Mouse (Mus musculus) frontal cortex, postnatal 25 days (tissue): Measurements from ENCODE around the gene Vmn2r3.
"Not testable (repeated sequence)": the region's sequence is repeated elsewhere in the genome, so short reads cannot be mapped to it uniquely, and the experiment has no call there.

ENCODE experiments used
- DNase-seq, 2 experiments: peaks; one replicate each; pipeline ENCODE4 v3.0.0; 2022; ENCODE audit warnings: low spot score in 2 of 2

The Vmn2r3 gene

DNA sequence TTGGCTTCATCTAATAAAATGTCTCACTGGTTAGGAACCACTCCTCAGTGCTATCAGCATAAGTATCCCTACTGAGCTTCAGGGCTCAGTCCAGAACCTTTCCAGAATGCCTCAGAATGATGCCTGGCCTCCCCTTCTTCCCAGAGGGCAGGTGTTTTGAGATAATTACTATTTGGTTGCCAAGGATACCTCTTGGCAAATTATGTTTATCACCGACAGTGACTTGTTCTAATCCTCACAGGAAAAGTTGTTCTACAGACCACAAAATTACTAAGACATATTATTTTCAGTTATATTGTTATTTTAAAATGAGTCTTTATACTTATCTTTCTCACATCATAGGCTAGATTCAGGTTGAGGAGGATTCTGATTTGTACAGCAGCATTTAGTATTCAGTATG, at the start of gene Vmn2r3:
TSS of gene Vmn2r3 (minus strand) at position 101 of the 400 bp plus-strand sequence.
- no peak for DNase-seq

DNA sequence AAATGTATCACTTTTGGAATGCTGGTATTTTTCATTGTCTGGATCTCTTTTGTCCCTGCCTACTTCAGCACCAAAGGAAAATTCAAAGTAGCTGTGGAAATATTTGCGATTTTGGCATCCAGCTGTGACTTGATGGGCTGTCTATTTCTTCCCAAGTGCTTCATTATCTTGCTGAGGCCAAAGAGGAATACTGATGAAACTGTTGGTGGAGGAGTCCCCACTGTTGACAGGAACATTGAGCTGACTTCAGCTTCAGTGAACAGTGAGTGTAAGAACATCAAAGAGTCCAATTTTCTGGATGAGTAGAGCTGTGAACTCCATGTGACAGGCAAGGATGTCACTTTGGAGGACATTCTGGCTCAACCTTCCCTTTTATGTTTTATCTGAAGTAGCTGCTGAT, 43.0 kb upstream of the Vmn2r3 start:
- DNase-seq, result no peak

DNA sequence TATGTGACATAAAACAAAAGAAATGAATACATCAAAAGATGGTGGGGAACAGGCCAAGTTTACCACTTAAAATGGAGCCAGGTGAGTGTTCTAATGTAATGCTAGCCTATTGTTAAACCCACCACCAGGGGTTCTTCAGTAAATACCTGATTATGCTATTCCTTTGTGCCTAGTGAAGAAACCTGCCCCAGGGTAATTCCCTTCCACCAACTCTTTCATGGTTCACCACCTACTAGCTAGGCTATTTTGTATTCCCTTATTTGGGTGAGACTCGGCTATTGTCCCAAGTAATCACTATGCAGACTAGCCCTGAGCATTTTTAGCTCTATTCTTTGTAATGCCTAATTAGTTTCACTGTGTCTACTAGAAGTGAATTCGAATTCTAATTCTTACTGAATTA, 32.3 kb upstream of the Vmn2r3 start:
- DNase-seq, result no peak

DNA sequence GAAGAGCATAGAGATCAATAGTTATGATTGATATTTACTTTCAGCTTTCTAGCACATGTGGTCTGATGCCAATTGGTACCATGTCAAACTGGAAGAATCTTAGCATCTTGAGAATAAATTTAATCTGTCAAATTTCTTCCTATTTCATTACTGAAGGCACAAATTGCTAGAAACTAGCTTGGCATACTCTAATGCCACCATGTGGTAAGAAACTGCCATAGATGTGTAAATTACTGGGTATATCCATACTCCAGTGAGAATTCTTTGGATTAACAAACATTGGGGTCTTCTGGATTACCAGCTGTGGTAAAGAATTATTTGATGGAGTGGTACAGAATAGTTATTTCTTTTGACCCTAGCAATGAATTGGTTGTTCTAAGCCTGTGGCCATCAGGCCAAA, 17.3 kb upstream of the Vmn2r3 start:
- DNase-seq, result no peak

DNA sequence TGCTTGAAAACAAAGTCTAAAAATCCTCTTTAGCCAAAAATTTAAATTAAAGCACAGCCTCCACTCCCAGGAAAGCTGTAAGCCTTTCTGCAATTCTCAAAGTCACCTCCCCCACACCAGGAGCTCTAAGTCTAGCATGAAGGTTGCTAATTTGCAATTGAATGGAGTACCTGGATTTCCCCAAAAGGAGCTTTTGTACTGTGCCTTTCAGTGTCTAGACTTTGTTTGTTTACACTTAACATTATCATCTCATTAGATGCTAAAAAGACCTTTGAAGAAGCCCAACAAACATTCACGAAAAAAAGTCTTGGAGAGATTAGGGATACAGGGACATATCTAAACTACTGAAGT, 23.8 kb downstream of the Vmn2r3 start:
- no peak for DNase-seq

DNA sequence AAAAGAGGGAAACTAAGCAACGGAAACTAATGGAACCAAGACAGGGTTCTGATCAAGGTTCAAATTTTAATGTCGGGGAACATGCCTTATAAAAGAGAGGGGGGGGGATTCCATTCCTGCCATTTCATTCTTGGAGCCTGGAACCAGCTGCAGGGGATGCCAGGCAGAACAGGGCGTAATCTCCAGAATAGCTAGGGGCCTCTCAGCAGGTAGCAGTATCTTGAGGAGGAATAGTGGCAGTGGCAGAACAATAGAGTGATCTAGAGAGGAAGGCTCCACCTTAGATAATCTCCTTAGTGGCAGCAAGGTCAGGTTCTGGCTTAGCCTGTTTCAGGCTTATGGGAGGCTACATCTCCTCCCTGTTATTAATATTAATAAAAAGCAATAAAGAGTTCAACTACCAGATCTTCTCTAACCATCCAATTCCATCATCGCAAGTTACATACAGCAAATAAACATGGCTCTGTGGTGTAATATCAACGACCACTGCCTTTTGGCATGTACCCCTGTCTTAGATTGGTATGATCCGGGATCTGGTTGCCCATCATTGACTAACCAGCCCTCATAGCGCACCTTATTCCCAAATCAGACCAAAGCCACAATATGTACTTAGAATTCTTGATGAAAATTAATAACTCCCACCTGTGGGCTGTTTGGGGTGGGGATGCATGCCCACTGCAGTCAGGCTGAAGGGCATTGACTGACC, 24.3 kb downstream of the Vmn2r3 start:
- DNase-seq, result not testable (repeated sequence)

DNA sequence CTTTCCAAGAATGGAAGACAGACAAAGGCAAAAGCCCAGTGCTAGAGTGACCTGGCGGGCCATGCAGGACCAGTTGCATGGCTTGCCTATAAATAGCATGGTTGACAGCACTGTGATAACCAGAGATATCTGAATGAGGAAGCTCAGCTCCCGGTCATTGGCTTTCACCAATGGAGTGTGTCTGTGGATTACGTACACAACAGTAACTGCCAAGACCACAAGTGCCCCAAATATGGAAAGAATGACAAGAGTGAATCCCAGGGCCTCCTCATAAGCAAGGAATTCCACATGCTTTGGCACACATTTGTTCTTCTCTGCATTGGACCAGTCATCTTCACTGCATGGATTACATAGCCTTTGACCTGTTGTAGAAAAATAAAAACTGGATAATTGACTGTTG, 29.9 kb downstream of the Vmn2r3 start:
- no peak for DNase-seq

DNA sequence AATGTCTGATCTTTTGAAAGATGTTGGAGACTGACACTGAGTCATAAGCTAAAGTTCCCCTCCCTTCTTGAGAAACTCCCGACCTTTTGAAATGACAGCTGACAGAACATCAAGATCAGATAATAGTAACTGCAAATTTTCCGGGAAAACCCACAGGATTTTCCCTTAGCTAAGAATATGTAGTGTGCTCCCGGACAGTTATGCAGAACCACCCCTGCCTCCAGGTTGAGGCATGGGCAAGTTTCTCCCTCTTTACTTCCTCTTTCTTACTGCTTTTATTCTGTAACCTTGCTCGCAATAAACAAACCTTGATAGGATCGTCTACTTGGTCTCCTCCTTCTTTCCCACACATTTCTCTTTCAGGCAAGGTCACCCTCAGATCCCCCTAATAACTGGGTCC, 37.9 kb downstream of the Vmn2r3 start:
- no peak for DNase-seq

DNA sequence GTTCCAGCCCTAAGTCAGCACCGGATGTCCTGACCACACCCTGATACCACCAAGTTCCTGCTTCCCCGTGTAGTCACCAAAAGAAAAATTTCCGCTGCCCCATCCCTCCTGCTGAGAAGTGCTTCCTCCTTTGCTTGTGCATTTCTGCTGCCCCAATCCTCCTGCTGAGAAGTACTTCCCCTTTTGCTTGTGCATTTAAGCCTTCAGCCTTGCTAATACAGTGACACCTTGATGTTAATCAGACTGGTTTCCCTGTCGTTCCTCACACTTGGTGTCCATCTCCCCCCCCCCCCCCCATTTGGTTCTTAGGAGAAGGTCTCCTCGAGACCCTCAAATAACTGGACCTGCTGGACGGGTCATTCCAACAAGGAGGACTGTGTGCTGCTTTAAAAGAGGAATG, 39.0 kb downstream of the Vmn2r3 start:
- not testable (repeated sequence) for DNase-seq

DNA sequence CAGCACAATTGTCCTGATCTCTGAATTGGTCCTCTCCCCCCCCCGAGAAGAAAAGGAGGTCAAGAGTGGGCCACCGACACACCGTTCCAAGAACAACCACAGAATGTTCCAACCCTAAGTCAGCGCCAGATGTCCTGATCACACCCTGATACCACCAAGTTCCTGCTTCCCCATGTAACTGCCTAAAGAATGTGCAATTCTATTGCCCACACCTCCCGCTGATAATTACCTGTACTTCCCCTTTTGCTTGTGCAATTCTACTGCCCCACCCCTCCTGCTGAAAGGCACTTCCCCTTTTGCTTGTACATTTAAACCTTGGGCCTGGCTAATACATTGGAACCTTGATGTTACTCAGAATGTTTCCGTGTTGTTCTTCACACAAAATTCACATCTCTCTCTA, 54.0 kb downstream of the Vmn2r3 start:
- DNase-seq, result not testable (repeated sequence)

DNA sequence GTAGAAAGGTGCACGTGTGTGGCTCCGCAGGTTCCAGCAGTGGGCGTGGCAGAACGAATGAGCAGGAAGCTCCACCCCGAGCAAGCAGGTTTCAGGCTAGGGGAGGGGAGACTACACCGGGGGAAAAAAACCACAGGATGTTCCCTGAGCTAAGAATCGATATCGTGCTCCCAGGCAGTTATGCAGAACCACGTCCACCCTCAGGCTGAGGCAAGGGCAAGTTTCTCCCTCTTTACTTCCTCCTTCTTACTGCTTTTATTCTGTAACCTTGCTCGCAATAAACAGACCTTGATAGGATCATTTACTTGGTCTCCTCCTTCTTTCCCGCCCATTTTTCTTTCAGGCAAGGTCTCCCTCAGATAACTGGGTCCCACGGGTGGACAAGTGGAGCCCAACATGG, 55.9 kb downstream of the Vmn2r3 start:
- not testable (repeated sequence) for DNase-seq

DNA sequence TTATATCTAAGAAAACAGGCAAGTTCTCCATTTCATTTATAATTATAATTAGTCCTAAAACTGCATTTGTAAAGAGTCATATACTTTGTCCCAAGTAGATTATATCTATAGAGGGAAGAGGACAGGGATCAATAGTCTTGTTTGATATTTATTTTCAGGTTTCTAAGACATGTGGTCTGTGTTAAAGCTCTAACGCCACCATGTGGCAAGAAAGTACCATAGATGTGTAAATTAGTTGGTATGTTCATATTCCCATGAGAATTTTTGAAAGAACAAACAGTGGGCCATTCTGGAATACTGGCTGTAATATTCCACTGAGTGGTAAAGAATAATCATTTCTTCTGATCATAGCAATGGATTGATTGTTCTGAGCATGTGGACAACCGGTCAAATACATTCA, 62.3 kb downstream of the Vmn2r3 start:
- no peak for DNase-seq
